Mouse (Mus musculus): ENCODE measurements around the gene Aar2. TPM values are rescaled to one million over a fixed set of nuclear protein-coding genes. Genes with fewer than 3 reads are reported as not detected.

The Aar2 gene
- total RNA-seq, 1 experiment from 2014 or later = 38.0 TPM

Other genes starting within 250 kb of the Aar2 start
- gene Cnbd2, start 235.3 kb upstream of the Aar2 start, total RNA-seq (2021) = 2.5 and 3.6 TPM in 2 replicates
- 102 and 123 TPM in 2 replicates for gene Scand1, start 234.9 kb upstream of the Aar2 start, total RNA-seq (2021)
- 76.2 and 78.8 TPM in 2 replicates for gene Epb41l1, start 126.7 kb upstream of the Aar2 start, total RNA-seq (2021)
- gene Dlgap4, start 66.1 kb downstream of the Aar2 start, total RNA-seq (2021) = 50.6 and 63.0 TPM in 2 replicates
- gene Myl9, start 227.8 kb downstream of the Aar2 start, total RNA-seq (2021) = 42.3 and 50.9 TPM in 2 replicates